ENCODE assay signal across 18 mouse cellular contexts in genomic region chr4:141771823-141772222, GRCm38 (mm10). TPM values are rescaled to one million over a fixed set of nuclear protein-coding genes. Genes with fewer than 3 reads are reported as not detected.
"Had no signal": no experiment of that assay in that cellular context is flagged by ENCODE, and none has a peak within 500 bp of the region (broad histone marks: within the 10 kb centered on the region; RNA-seq: fewer than 3 reads in every experiment).

No protein-coding gene starts in this region.

- H3K27ac ChIP-seq: intestine, embryonic 15.5 days; left cerebral cortex, adult 2 months; limb, embryonic 10.5 days; midbrain, embryonic 12.5 days; neural tube, embryonic 13.5 days had no signal

- H3K4me1 ChIP-seq: limb, embryonic 10.5 days; midbrain, embryonic 12.5 days had no signal

- H3K9ac ChIP-seq: intestine, embryonic 15.5 days; lung, embryonic 14.5 days; midbrain, embryonic 12.5 days; neural tube, embryonic 13.5 days had no signal

- H3K4me3 ChIP-seq: intestine, embryonic 15.5 days; left cerebral cortex, adult 2 months; limb, embryonic 10.5 days; megakaryocyte, embryonic 14.5 days; midbrain, embryonic 12.5 days; neural tube, embryonic 13.5 days had no signal

- H3K4me2 ChIP-seq: intestine, embryonic 15.5 days; lung, embryonic 14.5 days; midbrain, embryonic 12.5 days; neural tube, embryonic 13.5 days had no signal

- H3K27me3 ChIP-seq: intestine, embryonic 15.5 days; megakaryocyte, embryonic 14.5 days; midbrain, embryonic 12.5 days; neural tube, embryonic 13.5 days had no signal

- DNase-seq: kidney, adult 2 months; kidney, postnatal 25 days; lung, embryonic 14.5 days; lung, postnatal 10 days; lung, postnatal 4 days; right cerebral cortex, postnatal 25 days; thymus, adult 18-20 months; thymus, postnatal 36 days had no signal

- ATAC-seq: intestine, embryonic 15.5 days; midbrain, embryonic 16.5 days had no signal

- H3K9me3 ChIP-seq: intestine, embryonic 15.5 days; limb, embryonic 10.5 days; megakaryocyte, embryonic 14.5 days; midbrain, embryonic 12.5 days; neural tube, embryonic 13.5 days had no signal

RNA-seq across cellular contexts. Expression of gene Agmat, which starts 25.4 kb away (rescaled TPM):
- total RNA-seq: layer of hippocampus, postnatal 25 days had no signal
- polyA plus RNA-seq: limb, embryonic 10.5 days; lung, embryonic 14.5 days; midbrain, embryonic 12.5 days; midbrain, embryonic 16.5 days; neural tube, embryonic 13.5 days had no signal

RNA-seq across cellular contexts. Expression of gene Cela2a, which starts 54.1 kb away (rescaled TPM):
- total RNA-seq: layer of hippocampus, postnatal 25 days; left cerebral cortex, adult 2 months; left cerebral cortex, postnatal 14 days had no signal
- polyA plus RNA-seq: kidney, embryonic 16.5 days; limb, embryonic 10.5 days; lung, embryonic 14.5 days; midbrain, embryonic 12.5 days; neural tube, embryonic 13.5 days had no signal
